Mouse (Mus musculus): Measurements from ENCODE around the gene Cblc. TPM values are rescaled to one million over a fixed set of nuclear protein-coding genes. Genes with fewer than 3 reads are reported as not detected.

The Cblc gene
- polyA plus RNA-seq, 2 experiments from 2014 or later = not detected

DNA sequence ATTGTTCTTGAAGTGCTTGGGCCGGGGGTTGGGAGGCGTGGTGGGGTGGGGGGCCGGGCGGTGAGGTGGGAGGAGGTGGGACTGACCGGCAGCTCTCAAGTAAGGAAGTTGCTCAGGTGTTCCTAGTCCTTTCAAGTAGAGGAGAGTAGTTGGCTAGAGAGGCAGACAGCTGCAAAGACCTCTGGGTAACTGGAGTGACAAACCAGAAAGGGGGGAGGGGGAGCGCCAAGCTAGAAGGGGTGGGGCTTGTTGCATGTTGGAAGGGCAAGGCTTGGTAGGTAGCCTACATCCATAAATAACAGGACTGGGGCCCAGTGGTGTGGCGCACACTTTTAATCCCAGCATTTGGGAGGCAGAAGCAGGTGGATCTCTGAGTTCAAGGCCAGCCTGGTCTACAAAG lies 14.9 kb downstream of the Cblc start:
- ATAC-seq = no peak

DNA sequence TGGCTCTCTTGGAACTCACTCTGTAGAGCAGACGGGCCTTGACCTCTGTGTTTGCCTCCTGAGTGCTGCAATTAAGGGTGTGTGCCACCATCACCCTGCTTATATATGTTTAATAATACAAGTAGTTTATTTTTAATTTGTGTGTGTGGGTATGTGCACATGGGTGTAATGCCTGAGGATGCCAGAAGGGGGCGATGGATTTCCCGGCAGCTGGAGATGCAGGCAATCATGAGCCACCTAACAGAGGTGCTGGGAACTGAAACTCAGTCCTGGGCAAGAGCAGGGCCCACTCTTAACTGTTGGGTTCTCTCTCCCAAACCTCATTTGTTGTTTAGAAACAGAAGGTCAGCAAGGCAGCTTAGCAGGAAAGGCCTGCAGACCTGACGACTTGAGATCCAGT lies 16.7 kb downstream of the Cblc start:
- no peak for ATAC-seq

DNA sequence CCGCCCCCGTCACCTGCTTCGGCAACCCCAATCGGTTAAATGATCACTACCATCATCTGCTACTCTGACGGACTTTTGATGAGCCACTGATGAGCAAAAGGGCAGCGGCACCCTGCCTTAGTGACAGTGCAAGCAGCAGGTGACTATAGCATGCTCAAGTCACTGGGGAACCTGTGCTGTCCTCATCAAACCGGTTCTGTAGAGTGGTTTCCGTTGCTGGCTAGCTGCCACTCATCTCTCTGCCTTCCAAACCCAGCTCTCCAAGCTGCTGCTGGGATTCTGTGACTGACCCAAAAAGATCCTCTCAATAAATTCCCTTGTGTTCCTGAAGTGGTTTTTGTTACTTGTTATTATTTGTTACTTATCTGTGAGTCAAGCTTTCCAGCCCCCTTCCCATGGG lies 18.0 kb downstream of the Cblc start:
- no peak for ATAC-seq

DNA sequence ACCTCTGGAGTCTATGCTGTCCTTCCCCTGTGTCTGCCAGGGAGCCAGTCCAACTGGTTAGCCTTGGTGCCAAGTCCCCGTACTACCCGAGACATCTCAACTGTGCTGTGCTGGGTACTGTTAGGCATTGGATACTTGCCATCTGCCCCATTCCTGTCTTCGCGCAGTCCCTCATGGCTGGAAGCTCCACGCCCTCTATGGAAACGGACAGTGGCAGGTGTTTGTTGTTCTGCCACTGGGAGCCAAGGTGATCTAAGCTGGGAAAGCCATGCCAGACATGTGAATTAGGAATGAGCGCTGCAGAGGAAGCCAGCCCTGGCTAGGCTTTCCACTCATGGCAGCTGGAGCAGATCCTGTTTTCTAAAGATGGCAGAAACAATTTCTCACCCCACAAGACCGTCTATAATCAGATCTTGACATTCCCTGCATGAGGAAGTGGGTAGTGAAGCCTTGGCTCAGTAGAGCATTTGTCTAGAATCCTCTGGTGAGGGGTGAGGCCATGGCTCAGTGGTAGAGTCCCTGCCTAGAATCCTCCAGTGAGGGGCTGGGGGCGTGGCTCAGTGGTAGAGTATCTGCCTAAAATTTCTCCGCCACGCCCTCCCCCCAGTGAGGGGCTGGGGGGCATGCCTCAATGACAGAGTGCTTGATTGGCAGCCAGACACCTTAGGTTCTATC lies 19.4 kb downstream of the Cblc start:
- ATAC-seq = no peak

DNA sequence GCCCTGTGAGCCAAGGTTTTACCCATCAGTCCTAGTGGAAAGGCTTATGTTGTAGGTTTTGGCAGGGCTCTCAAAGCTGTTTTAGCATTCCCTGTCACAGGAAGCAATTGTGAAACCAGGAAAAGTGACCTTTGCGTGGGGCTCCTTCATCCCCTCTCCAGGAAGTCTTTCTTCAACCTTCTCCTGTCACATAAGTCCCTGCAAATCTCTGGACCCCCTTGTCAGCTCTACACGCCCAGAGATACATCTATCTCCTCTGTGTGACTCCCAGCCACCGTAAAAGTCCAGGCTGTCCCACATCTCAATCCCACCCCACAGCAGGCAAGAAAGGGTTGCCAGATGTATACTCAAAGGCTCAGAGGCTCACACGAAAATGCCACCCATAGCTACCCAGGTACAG lies 24.9 kb downstream of the Cblc start:
- no peak for ATAC-seq

DNA sequence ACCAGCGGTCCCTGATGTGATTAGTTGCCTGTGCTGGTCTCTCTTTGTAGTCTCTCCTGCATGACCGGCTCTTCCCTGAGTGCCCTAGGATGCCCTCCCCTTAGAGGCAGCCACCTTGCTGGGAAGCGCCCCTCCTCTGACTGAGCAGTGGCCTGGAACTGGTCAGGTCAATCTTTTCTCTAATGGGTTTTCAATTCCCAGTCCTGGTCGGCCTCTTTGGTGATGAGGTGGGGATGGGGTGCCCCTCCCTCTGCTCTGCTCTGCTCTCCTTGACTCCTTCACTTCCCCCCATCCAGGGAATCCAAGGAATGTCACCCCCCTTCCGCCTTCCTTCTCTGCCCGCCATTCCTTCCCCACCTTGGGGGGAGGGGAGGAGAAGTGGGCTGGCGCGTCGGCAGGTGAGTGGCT lies 25.6 kb downstream of the Cblc start, which contains the start of gene Bcam:
Bcam (minus strand) TSS at position 33 of the 408 bp plus-strand sequence.
- ATAC-seq = no peak

DNA sequence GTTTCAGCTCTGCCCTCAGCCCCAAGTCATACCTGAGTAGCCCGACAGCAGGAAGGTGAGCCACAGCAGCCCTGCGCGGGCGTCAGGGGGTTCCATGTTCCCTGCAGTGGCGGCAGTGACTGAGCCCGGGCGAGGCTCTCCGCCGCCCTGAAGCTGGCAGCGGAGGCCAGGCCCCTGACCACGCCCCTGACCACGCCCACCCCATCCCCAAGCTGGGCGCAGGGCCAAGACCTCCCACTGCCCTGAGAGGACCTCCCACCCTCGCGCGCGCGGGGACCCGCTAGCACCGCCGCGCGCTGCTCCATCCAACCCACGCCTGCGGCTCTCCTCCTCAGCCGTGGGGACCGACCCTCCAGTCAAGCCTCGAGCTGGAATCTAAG lies 26.2 kb downstream of the Cblc start:
- peak; percentile 46 for ATAC-seq

DNA sequence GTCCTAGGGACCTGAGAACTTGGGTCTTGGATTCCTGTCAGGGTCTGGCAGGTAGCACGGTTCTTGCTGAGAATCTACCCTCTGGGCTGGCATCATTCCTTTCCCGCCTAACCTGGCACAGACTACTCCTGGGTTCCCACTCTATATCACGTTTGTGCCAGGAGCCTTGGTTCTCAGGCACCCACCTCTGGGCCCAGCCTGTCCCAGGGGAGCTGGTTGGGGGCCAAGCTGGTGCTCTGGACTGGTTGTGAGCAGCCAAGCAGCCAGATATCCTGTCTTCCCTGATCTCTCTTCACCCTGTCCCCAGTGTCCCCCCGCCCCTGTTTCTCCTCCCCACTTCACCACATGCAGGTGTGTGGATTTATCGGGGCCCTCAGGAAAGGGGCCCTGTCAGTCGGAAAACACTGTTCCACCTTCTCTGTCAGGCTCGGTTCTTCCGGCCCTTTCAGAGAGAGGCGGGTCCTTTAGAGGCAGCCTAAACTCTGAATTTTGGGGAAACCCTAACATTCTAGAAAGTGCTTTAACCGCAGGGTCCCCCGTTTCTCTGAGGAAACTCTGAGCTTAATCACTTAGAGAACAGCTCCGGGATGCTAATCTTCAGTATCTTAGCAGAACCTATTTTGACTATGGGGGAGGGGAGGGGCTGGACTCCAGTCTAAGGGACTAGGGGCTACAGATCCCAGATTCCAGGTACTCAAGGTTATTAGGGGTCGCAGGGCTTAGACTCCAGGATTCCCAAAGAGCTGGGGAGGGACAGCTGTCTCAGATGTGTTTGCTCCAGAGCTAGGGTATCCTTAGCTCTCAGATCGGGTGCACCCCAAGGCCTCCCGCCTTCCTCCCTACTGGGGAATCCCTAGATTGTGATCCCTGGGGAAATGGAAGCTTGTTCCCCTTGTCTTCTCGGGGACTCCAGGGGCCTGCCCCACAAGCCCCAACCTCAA lies 26.9 kb downstream of the Cblc start:
- peak; percentile 36 for ATAC-seq

DNA sequence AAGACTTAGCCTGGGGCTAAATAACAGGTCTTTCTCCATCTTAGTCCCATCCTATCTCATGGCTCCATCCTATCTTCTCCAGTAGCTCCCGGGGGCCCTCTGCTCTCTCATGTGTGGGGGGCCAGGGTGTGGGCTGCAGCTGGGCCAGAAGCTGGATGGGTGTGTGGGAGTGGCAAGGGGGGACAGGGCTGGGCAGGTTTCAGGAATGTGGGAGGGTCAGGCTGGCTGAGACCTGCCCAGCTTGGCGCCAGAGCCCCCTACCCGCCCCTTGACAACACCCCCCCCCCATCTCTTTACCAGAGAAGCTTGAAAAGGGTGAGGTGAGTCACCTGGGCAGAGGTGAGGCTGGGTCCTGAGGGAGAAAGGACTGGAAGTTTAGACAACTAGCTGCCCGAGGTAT lies 27.6 kb downstream of the Cblc start:
- no peak for ATAC-seq

DNA sequence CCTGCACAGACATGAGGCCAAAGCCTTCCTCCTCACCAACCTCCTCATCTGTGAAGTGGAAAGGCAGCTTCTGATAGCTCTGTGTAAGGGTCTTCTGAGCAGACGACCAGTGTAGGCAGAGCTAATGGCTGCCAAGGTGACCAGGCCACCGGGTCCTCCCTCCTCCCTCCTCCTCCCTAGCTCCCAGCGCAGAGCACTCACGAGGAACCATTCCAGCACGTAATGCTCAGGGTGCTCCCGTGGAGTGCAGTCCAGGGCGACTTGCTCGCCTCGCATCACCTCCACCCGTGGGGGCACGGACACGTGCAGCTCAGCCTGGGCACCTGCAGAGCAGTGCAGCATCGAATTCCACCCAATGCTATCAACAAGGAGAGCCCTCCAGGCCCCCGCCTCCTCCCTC lies 28.4 kb downstream of the Cblc start:
- no peak for ATAC-seq

DNA sequence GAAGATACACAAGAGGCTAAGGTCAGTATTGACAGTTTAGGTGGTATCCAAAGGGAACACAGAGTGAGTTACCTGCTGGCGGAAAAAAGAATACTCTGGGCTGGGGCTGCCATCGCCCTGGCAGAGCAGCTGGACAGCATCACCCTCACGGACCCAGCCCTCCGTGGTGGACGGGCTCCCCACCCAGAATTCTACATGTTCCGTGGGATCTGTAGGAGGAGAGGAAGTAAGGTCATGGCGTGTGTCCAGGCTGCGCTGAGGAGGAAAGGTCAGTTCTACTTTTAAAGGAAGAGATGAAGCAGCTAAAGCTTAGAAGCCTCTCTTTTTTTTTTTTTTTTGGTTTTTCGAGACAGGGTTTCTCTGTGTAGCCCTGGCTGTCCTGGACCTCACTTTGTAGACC lies 32.0 kb downstream of the Cblc start:
- no peak for ATAC-seq

DNA sequence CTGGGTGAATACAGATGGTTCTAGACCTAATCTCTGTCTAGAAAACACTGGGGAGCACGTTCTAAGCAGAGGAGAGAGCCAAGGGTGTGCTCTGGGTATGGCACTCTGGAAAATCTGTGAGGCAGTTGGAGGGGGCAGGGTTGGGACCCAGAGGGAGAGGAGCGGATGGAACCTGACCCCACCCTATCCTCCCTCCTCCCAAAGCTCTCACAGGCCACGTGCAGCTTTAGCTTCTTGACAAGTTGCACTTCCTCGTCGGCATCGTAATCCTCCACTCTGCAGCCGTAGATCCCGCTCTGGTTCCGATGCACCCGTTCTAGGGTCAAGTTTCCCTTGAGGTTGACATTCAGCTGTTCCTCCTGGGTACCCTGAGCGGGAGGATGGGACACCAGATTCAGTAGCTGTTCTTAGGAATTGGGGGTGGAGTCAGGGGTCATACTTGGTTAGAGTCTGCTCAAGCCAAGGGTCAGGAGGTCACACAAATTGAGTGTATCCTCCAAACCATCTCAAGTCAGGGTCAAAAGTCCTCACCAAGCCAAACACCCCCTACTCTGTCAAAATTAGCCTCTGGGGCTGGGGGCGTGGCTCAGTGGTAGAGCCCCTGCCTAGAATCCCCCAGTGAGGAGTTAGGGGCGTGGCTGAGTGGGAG lies 32.7 kb downstream of the Cblc start:
- no peak for ATAC-seq

DNA sequence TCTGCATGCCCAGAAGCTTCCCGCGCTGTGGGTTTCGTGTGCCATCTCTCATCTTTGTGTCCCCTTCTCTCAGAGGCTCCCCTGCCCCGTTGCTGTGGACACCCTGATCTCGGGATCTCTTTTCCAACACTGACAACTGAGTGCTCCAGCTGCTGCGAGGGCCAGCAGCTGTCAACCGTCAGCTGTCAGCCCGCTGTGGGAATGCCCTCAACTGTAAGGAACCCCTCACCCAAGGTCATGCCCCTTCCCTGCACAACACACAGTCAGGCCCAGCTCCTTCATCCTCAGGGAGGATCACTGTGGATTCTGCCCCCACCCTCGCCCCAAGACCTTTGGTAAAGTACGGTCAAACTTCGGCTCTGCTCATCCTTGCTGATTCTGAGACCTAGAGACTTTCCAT lies 34.3 kb downstream of the Cblc start:
- no peak for ATAC-seq

DNA sequence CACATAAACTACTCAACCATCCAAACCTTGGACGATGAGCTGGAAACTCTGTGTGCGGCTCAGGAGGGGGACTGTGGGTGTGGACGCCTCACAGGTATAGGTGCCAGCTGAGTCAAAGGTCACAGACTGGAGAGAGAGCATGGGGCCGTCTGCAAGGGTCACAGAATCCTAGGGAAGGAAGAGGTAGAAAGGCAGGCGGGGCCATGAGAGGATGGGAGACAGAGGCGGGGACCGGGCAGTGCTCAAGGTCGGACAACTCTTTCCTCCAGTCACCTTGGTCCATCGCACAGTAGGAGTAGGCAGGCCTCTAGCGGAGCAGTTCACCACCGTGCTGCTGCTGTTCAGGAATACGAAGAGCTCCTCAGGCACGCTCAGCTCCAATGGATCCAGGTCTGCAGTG lies 36.6 kb downstream of the Cblc start:
- ATAC-seq = no peak

DNA sequence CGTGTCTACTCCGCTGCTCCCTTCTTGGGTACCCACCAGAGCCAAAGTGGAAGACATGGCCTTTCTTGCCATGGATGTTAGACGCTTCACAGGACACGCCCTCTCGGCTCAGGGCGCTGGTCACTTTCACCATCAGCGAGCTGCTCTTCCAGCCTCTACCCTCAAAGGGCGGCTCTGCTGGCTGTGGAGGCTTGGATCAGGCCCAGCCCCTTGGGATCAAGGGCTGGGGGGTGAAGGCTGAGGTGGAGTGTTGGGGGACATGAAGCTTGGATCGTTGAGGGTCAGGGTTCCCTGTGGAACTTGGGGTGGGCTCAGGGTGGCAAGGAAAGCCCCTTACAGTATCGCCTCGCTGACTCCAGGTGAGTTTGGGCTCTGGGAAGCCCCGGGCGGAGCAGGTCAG lies 38.0 kb downstream of the Cblc start:
- no peak for ATAC-seq

DNA sequence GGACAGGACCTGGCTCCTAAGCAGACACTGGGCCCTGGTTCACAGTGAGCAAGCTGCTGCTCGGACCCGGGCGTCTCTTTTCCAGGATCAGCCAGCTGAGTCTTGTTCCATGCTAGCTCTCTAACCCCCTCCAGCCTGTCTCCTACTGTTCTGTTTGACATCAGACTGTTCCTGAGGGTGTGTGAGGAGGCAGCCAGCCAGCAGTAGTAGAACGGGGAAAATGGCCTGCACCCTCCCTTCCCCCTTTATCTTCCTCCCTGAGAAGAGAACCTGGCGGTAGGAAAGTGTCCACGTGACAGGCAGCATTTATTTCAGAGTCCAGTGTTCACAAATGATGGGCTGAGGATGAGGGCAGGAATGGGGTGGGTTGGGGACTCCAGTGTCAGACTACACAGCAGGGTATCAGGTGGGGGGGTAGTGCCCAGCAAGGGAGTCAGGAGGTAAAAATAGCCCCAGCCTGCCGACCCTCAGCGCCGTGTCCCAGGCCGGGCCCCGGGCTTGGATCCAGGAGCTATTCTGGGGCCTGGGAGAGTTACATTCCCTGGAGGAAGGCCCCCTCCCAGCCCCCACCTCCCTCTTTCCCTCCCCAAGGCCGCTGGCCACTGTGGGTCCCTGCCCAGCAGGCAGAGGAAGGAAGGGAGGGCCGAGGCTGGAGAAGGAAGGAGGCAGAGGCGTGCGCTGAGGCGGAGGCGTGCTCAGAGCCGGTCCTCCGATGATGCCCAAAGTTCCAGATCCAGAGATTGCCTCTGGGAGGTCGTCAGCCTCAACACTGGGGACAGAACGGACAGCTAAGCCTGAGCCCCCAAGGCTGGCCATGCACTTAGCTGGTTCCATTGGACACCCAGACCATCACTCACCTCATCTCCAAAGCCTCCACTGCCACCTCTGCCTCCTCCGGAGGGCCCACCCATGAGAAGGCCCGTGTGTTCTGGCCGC lies 40.5 kb downstream of the Cblc start:
- no peak for ATAC-seq

DNA sequence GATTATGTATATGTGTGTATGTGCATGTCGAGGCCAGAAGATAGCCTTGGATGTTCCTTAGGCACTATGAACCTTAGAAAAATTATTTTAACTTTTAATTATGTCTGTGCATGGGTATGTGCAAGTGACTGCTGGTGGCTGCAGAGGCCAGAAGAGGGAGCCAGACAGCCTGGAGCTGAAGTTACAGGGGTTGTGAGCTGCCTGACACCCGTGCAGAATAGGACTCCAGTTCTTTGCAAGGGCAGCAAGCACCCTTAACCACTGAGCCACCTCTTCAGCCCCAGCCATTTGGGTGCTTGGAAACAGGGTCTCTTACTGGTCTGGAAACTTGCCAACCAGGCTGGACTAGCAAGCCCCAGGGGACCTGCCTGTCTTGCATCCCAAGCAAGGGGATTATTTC lies 41.6 kb downstream of the Cblc start:
- ATAC-seq = no peak

DNA sequence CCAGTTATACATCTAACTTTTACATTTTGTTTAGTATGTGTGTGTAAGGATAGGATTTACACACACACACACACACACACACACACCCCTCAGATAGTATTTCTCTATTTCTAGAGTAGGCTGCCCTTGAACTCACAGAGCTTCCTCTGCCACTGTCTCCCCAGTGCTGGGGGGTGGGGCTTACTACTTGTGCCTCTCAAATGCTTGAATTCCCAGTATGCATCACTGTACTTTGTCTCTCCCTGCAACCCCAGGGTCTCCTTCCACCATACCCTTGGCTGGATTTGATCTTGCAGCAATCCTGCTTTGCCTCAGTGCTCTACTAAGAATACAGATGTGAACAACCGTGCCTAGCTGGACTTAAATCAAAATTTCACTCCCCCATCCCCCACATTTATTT lies 42.5 kb downstream of the Cblc start:
- ATAC-seq = no peak

DNA sequence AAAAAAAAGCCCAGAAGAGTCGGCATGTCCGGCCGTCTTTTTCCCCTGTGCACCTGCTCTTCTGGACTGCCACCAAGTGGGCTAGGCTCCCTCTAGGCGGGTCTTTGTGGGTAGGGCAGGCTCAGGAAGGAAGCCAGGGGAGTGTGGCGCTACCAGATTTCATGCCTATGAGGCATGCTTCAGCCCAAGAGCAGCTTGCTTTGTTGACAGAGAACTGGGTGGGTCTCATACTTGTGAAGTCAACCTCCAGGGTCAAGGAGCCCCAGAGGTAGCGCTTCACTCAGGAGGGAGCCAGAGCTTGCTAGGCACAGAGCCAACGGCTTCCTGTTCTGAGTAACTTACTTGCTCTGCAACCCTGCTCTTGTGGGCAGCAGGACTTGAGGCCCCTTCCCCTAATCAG lies 43.0 kb downstream of the Cblc start:
- ATAC-seq = no peak

DNA sequence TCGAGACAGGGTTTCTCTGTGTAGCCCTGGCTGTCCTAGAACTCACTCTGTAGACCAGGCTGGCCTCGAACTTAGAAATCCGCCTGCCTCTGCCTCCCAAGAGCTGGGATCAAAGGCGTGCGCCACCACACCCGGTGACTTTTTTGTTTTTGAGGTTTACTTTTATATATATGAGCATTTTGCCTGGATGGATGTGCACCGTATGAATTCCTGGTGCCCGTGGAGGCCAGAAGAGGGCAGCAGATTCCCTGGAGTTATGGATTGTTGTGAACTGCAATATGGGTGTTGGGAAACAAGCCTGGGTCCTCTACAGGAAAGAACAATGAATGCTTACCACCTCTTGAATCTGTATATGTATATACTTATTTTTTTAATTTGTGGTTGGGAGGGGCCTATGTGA lies 44.0 kb downstream of the Cblc start:
- no peak for ATAC-seq

DNA sequence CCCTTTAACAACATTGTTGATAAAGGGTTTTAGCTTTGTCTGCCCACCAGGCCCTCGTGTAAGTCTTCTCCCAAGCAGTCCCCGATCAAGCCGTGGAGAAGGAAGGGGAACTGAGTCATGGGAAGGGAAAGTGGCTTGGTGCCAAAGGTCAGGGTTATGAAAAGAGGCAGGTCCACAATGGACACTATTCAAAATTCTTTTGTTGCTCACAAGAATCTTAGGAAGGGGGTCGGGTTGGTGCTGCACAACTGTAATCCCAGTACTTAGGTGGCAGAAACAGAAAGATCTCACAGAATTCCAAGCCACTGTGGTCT lies 45.6 kb downstream of the Cblc start:
- no peak for ATAC-seq

DNA sequence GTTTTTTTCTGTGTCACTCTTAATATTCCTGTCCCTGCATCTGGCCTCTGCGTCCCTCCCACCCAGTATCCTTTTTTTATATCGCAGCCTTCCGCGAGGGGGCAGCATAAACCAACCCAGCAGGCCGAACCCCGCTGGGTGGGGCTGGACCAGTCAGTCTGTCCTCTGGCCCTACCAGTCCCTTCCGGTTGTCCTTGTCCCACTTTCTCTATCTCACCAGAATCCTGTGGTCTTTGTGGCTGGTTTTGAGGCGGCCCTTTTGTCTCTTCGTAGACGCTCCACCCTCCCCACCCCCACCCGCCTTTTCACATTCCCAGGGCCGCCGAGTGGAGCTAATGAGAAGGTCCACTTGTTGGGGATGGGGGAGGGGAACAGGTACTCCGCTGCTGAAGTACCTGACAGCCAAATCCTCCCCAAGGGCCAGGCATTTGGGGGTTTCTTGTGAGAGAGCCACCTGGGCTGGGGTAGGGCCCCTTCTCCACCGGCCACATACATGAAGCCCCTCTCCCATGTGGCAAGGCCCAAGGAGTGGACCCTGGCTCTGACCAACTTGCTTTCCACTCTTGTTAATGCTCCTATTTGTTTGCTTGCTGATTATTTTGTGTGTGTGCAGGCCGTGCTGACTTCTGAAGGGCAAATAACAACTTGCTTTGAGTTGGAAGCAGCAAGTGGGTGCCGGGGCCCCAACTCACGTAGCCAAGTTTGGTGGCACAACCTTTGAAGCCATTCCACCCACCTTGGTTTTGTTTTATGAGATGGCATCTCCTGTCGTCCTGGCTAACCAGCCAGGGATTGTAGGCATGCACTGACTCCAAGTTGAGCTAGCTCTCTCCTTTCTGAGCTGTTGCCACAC lies 46.2 kb downstream of the Cblc start, which contains the start of gene Nectin2:
Nectin2 (minus strand) TSS at position 267 of the 853 bp plus-strand sequence.
- peak; percentile 50 for ATAC-seq
